Mouse (Mus musculus): ENCODE results near the gene Faiml. TPM values are rescaled to one million over a fixed set of nuclear protein-coding genes. Genes with fewer than 3 reads are reported as not detected.

Faiml gene
- polyA plus RNA-seq (2014; fragmentation: Illumina TruSeq; extraction: RNeasy Lipid Tissue Mini Kit (QIAGEN cat#74804); ENCODE audit: low read depth, low replicate concordance): not detected

DNA sequence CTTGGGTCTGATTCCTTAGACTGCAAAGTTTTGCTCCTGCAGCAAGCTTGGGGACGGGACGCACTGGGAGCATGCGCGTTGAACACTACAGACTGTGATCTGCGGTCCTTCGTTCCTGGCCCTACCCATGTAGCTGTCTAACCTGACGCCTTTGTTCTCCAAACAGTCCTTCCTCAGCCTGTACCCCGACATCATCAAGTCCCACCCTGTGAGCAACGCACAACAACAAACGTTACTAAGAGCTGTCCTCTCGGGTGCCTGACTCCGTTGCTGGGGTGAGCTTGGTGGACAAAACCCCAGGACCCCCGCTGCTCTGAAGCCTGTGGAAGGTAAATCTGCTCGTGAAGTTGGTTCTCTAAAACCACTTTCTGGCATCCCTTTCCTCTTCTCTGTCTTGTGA lies at the start of gene Faiml:
Gene Faiml (minus strand): TSS at position 101 of the 400 bp plus-strand sequence.

DNA sequence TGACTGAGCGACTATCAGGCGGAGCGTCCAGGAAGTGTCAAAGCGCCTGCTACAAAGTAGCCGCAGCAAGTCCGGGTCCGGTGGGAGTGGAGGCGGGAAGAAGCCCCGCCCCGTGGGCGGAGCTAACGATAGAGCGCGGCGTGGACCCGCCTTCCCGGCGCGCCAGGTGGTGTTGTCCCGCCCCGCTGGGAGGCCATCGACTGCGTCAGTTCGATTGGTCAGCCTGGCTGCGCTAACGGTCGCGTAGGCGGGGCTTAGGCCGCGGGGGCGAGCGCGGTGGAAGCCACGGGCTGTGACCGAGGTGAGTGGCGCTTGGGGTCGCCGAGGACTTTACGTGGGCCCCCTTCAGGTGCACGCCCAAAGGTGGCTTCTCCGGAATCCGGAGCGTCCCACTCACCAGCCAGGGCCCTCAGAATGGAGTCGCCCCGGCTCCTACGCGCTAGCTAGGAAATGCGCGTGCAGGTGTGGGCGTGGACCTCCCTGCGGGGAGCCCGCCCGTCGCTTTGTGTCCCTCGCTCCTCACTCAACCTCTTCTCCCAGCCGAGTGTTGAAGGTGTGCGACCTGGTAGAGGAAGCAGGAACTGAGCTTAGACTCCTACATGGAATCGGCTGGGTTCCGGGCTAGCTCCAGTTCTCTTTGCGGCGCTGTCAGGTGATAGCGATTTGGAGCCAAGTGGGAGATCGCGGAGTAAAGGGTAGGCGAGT lies 6.3 kb upstream of the Faiml start, which contains the start of gene Cep70:
Gene Cep70 (plus strand): TSS at position 178 of the 705 bp plus-strand sequence.

Other genes with a start within 250 kb of the Faiml start
- not detected for gene Gm1123, start 201.5 kb downstream of the Faiml start, polyA plus RNA-seq (2014; fragmentation: Illumina TruSeq; extraction: RNeasy Lipid Tissue Mini Kit (QIAGEN cat#74804); ENCODE audit: low read depth, low replicate concordance)
- 6.8 TPM for gene Pik3cb, start 96.6 kb downstream of the Faiml start, polyA plus RNA-seq (2014; fragmentation: Illumina TruSeq; extraction: RNeasy Lipid Tissue Mini Kit (QIAGEN cat#74804); ENCODE audit: low read depth, low replicate concordance)
- 7.8 TPM for gene Cep70, start 6.1 kb upstream of the Faiml start, polyA plus RNA-seq (2014; fragmentation: Illumina TruSeq; extraction: RNeasy Lipid Tissue Mini Kit (QIAGEN cat#74804); ENCODE audit: low read depth, low replicate concordance)
- gene Esyt3, start 121.3 kb upstream of the Faiml start, polyA plus RNA-seq (2014; fragmentation: Illumina TruSeq; extraction: RNeasy Lipid Tissue Mini Kit (QIAGEN cat#74804); ENCODE audit: low read depth, low replicate concordance): 0.52 TPM
- 6.4 TPM for gene Mras, start 200.1 kb upstream of the Faiml start, polyA plus RNA-seq (2014; fragmentation: Illumina TruSeq; extraction: RNeasy Lipid Tissue Mini Kit (QIAGEN cat#74804); ENCODE audit: low read depth, low replicate concordance)
- gene Nme9, start 214.2 kb upstream of the Faiml start, polyA plus RNA-seq (2014; fragmentation: Illumina TruSeq; extraction: RNeasy Lipid Tissue Mini Kit (QIAGEN cat#74804); ENCODE audit: low read depth, low replicate concordance): not detected